Mouse (Mus musculus): Measurements from ENCODE around the gene AW011738.

Gene AW011738

GRCm38 (mm10) chr4:156249567-156249966, 46.5 kb downstream of the AW011738 start:
- no peak for DNase-seq

DNA sequence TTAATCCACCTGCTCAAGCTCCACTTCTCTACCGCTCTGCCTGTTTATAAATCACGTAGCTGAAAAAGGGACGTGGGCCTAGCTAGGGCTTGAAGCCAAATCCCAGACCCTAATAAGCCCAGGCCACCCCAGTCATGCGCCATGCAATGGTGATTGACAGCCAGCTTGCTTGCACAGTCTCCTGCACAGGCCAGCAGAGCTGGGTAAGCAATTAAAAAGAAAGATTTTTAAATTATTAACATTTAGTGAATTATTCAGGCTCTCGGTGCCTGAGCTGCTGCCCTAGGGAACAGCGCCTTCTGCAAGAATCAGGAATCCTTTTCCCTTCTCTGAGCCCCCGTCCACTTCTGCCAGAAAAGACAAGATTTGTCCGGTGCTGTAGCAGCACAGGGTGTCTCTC, 48.0 kb downstream of the AW011738 start:
- DNase-seq = no peak

- DNase-seq = no peak
Observed at GRCm38 (mm10) chr4:156252140-156252539, 49.0 kb downstream of the AW011738 start.

DNA sequence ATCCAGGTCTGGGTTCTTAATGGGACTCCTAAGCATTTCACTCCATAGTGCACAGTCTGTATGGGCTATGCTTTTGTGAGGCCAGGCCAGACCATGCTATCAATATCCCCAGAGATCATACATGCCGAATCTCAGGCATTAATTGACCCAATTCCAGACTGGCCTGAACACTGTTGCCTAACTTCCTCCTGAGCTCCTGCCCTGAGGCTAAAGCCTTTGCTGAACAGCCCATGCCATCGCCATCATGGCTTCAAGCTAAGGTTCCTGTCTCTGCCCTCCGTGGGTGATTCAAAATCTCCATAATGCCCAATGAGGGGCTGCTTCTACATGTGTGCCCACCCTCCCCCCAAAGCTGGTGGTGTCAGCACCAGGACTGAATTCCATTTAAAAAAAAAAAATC, 49.5 kb downstream of the AW011738 start:
- no peak for DNase-seq

GRCm38 (mm10) chr4:156253043-156253442, 49.9 kb downstream of the AW011738 start:
- DNase-seq = no peak

GRCm38 (mm10) chr4:156254361-156255077, 51.4 kb downstream of the AW011738 start:
- DNase-seq = no peak

All from lung, postnatal 10 days (tissue).